Mouse (Mus musculus): Measurements from ENCODE around the gene Gmds.

Gene Gmds

GRCm38 (mm10) chr13:31864786-31865185 lies 473.8 kb downstream of the Gmds start:
- no peak for DNase-seq

GRCm38 (mm10) chr13:31863461-31863860 lies 475.1 kb downstream of the Gmds start:
- DNase-seq: no peak

- no peak for DNase-seq
These were observed 478.3 kb downstream of the Gmds start for GRCm38 (mm10) chr13:31860200-31860599.

GRCm38 (mm10) chr13:31854000-31854399 lies 484.5 kb downstream of the Gmds start:
- DNase-seq: no peak

- DNase-seq: no peak
These were observed 485.0 kb downstream of the Gmds start for GRCm38 (mm10) chr13:31853564-31853963.

GRCm38 (mm10) chr13:31849258-31849971 lies 489.1 kb downstream of the Gmds start:
- DNase-seq: no peak

- DNase-seq: no peak
These were observed 502.7 kb downstream of the Gmds start for GRCm38 (mm10) chr13:31835802-31836201.

GRCm38 (mm10) chr13:31830332-31830731 lies 508.2 kb downstream of the Gmds start:
- DNase-seq: no peak

GRCm38 (mm10) chr13:31828446-31828845 lies 510.1 kb downstream of the Gmds start:
- no peak for DNase-seq

- DNase-seq: no peak
These were observed 510.7 kb downstream of the Gmds start for GRCm38 (mm10) chr13:31827820-31828332.

GRCm38 (mm10) chr13:31827160-31827559 lies 511.4 kb downstream of the Gmds start:
- DNase-seq: no peak

GRCm38 (mm10) chr13:31825180-31825579 lies 513.4 kb downstream of the Gmds start:
- no peak for DNase-seq

- no peak for DNase-seq
These were observed 515.2 kb downstream of the Gmds start for GRCm38 (mm10) chr13:31823316-31823715.

GRCm38 (mm10) chr13:31821050-31821449 lies 517.5 kb downstream of the Gmds start:
- DNase-seq: no peak

GRCm38 (mm10) chr13:31820587-31821017 lies 517.9 kb downstream of the Gmds start:
- peak in 1 of 2 experiments; percentile 38 for DNase-seq

- DNase-seq: no peak
These were observed 518.7 kb downstream of the Gmds start for GRCm38 (mm10) chr13:31819664-31820405.

GRCm38 (mm10) chr13:31818337-31818736 lies 520.2 kb downstream of the Gmds start:
- DNase-seq: no peak

GRCm38 (mm10) chr13:31815383-31816003 lies 523.0 kb downstream of the Gmds start:
- no peak for DNase-seq

- DNase-seq: no peak
These were observed 525.8 kb downstream of the Gmds start for GRCm38 (mm10) chr13:31812701-31813100.

GRCm38 (mm10) chr13:31811542-31812021 lies 527.0 kb downstream of the Gmds start:
- no peak for DNase-seq

- DNase-seq: peak in 1 of 2 experiments; percentile 20
These were observed 527.6 kb downstream of the Gmds start for GRCm38 (mm10) chr13:31810693-31811541.

- DNase-seq: no peak
These were observed 528.2 kb downstream of the Gmds start for GRCm38 (mm10) chr13:31810375-31810692.

- DNase-seq: no peak
These were observed 528.8 kb downstream of the Gmds start for GRCm38 (mm10) chr13:31809701-31810100.
